Mouse (Mus musculus): ENCODE results near the gene Sptbn2.
A peak's percentile ranks its signal among the peaks of the same experiment; 100 is the strongest.
"Not testable (repeated sequence)": the region's sequence is repeated elsewhere in the genome, so short reads cannot be mapped to it uniquely, and the experiment has no call there.

The Sptbn2 gene

DNA sequence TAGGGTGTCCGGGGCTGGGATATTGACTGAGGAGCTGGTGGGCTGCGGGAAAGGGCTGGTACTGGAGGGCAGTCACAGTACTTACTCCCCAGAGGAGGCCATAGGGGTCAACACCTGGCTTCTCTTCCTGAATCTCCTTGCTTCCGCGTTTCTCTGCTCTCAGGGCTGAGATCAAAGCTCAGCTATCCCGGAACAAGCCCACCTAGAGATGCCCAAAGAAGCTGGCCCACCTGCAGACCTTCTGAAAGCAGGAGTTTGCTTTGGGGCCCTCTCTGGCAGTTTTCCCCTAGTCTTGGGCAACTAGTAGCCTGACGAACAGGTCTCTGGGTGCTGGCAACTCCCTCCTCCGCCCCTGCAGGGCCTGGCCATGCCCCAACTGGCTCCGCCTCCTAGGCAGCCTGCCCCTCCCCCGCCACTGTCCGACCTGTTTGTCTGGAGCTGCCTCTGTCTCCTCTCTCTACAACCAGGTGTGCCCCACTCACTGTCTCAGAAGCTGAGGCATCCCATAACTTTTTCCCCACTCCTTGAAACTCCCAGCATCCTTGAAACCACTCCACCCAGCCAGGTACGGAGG is 9.8 kb downstream of the Sptbn2 start:
- no peak for DNase-seq (ENCODE audit: extremely low spot score, low read depth, low spot score)

DNA sequence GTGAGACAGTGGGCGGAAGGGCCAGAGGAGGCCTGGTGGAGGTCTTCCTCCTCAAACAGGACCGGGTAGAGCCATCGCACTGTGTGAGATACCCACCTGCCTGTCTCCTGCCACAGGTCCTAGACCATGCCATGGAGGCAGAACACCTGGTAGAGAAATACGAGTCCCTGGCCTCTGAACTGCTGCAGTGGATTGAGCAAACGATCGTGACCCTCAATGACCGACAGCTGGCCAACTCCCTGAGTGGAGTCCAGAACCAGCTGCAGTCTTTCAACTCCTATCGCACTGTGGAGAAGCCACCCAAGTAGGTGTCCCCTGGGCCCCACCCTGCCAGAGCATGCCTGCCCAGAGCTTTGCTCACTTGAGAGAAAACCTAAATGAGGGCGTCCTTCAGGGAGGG is 18.2 kb downstream of the Sptbn2 start:
- no peak for DNase-seq (ENCODE audit: extremely low spot score, low read depth, low spot score)

DNA sequence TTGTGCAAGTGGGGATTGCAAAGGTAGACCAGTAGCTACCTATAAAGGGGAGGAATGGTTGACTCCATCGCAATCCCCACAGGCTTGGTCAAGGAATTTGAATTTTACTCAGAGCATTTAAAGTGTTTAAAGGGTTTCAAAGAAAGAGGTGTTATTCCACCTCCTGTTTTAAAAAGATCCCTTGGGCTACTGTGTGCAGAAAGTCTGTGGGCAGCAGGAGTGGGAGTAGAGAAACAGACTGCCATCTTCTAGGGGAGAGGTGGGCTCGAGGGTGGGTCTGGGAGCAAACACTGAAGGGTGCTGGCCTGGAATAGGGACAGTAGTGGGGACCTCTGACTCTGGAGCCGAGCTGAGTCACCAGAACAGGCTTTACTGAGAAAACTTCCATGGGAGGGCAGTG is 22.1 kb downstream of the Sptbn2 start:
- no peak for DNase-seq (ENCODE audit: extremely low spot score, low read depth, low spot score)

DNA sequence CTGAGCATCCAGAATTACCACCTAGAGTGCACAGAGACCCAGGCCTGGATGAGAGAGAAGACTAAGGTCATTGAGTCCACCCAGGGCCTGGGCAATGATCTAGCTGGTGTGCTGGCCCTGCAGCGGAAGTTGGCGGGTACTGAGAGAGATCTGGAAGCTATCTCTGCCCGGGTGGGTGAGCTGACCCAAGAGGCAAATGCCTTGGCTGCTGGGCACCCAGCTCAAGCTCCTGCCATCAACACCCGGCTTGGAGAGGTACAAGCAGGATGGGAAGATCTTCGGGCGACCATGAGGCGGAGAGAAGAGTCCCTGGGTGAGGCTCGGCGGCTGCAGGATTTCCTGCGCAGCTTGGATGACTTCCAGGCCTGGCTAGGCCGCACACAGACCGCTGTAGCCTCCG is 26.9 kb downstream of the Sptbn2 start:
- no peak for DNase-seq (ENCODE audit: extremely low spot score, low read depth, low spot score)

DNA sequence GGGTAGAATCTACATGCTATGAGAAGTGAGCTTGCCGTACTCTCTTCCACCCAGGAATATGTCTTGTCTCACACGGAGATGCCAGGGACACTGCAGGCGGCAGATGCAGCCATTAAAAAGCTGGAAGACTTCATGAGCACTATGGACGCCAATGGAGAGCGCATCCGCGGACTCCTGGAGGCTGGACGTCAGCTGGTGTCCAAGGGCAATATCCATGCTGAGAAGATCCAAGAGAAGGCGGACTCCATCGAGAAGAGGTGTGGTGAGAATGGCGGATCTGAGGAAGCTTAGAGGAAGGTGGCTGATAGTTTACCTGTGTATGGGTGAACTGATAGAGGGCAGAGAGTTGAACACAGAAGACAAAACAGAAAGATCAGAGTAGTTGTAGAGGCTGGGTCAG is 28.1 kb downstream of the Sptbn2 start:
- DNase-seq (ENCODE audit: extremely low spot score, low read depth, low spot score) = no peak

DNA sequence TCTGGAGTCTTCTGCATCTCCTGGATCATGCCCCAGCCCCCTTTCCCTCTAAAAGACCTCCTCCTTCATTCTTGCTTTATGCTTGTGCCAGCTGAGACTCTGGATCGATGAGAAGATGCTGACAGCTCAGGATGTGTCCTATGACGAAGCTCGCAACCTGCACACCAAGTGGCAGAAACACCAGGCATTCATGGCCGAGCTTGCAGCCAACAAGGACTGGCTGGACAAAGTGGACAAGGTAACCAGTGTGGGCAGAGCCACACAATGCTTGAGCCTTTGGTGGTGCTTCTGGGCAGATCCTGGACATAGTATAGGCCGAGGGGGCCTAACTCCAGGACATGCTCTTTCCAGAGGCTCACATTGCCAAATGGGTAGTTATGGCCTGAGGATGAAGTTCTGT is 28.8 kb downstream of the Sptbn2 start:
- DNase-seq (ENCODE audit: extremely low spot score, low read depth, low spot score) = no peak

DNA sequence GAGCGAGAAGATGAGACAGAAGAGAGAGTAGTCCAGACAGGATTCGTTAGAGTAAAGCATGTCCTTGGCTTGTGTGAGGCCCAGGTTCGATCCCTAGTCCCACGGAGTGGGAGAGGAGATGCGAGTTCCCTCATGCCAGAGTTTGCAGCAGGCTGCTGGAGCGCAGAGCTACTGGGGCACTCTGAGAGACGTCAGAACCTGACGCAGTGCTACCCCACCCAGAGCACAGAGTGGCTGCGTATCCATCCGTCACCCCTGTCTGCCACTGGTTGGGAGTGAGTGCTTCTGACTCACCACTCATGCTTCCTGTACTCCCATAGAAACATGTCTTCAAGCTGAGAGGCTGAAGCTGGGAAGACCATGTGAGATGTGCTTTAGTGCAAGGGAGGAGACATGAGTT is 30.5 kb downstream of the Sptbn2 start:
- DNase-seq (ENCODE audit: extremely low spot score, low read depth, low spot score) = no peak

DNA sequence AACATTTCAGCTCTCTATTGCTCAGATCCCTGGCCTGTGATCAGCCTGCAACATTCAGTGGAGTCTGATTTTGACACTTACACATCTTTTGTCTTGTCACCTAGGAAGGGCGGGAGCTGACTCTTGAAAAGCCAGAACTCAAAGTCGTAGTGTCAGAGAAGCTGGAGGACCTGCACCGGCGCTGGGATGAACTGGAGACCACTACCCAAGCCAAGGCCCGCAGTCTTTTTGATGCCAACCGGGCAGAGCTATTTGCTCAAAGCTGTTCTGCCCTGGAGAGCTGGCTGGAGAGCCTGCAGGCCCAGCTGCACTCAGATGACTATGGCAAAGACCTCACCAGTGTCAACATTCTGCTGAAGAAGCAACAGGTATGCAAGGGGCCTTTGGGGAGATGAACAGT is 31.3 kb downstream of the Sptbn2 start:
- DNase-seq (ENCODE audit: extremely low spot score, low read depth, low spot score) = no peak

DNA sequence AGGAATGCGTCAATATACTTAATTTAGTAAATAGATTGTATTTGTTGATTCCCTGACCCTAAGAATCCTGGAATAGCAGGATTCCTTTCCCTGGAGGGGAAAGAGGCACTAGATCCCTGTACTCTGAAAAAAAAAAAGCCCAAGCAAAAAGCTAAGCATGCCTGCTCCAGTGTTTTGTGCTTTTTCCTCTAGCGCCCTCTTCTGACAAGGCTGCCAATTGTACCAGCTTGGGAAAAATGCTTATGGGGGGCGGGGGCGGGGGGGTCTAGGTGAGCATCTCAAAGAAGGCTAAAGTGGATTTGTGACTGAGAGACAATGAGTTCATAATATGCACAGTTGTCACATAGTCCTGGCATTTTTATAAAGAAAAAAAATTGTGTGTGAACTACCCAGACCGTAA is 32.6 kb downstream of the Sptbn2 start:
- DNase-seq (ENCODE audit: extremely low spot score, low read depth, low spot score) = no peak

DNA sequence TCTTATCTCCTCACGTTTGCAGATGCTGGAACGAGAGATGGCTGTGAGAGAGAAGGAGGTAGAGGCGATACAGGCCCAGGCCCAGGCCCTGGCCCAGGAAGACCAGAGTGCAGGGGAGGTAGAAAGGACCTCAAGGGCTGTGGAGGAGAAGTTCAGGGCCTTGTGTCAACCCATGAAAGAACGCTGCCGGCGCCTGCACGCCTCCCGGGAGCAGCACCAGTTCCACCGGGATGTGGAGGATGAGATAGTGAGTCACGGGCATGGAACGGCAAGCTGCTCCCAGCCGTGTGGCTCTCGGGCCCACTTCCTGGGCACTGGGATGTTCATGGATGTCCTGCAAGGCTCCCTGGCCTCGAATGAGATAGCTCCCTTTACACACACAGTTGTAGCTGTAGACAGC is 33.1 kb downstream of the Sptbn2 start:
- no peak for DNase-seq (ENCODE audit: extremely low spot score, low read depth, low spot score)

DNA sequence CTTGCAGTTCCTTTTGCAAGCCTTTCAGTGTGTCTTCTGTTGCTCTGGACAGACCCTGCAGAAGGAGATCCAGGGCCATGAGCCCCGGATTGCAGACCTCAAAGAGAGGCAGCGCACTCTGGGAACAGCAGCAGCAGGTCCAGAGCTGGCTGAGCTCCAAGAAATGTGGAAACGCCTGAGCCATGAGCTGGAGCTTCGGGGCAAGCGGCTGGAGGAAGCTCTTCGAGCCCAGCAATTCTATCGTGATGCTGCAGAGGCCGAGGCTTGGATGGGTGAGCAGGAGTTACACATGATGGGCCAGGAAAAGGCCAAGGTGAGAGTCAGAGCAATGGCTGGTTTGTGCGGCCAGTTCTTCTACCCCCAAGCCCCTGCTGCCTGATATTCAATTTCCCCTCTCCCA is 34.1 kb downstream of the Sptbn2 start:
- no peak for DNase-seq (ENCODE audit: extremely low spot score, low read depth, low spot score)

DNA sequence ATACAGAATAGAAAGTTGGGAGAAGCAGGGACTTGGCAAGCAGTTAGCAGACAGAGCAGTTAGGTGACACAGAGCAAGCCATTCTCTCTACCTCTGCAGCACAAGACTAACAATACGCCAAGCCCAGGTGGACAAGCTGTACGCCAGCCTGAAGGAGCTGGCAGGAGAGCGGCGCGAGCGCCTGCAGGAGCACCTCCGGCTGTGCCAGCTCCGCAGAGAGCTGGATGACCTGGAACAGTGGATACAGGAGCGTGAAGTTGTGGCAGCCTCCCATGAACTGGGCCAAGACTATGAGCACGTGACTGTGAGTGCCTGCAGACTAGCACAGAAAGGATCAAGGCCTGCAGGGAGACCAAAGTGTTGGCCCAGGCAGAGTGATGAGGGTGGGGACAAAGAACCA is 34.7 kb downstream of the Sptbn2 start:
- DNase-seq (ENCODE audit: extremely low spot score, low read depth, low spot score) = no peak

DNA sequence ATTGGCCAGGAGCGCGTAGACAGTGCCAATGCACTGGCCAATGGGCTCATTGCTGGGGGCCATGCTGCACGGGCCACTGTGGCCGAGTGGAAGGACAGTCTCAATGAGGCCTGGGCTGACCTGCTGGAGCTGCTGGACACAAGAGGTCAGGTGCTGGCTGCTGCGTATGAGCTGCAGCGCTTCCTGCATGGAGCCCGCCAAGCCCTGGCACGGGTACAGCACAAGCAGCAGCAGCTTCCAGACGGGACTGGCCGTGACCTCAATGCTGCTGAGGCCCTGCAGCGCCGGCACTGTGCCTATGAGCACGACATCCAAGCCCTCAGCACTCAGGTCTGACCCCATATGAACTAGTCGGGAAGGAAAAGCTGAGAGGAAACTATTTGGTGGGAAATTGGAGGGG is 35.6 kb downstream of the Sptbn2 start:
- DNase-seq (ENCODE audit: extremely low spot score, low read depth, low spot score) = no peak

DNA sequence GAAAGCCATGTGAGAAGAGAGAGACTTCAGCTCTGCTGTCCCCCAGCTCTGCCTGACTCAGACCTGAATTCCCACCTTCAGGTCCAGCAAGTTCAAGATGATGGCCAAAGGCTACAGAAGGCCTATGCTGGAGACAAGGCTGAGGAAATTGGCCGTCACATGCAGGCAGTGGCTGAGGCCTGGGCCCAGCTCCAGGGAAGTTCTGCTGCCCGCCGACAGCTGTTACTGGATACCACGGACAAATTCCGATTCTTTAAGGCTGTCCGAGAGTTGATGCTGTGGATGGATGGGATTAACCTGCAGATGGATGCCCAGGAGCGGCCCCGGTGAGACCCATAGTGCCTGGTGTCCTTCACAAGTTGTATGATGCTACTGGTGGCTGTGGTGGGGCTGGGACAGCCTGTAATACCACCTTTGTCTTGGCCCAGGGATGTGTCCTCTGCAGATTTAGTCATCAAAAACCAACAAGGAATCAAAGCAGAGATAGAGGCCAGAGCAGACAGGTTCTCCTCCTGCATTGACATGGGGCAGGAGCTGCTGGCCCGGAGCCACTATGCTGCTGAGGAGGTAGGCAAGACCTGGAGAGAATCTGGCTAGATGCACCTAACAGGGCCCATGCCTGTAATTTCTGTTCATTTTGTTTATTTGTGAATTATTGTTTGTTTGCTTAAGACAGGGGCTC is 36.8 kb downstream of the Sptbn2 start:
- DNase-seq (ENCODE audit: extremely low spot score, low read depth, low spot score) = no peak

DNA sequence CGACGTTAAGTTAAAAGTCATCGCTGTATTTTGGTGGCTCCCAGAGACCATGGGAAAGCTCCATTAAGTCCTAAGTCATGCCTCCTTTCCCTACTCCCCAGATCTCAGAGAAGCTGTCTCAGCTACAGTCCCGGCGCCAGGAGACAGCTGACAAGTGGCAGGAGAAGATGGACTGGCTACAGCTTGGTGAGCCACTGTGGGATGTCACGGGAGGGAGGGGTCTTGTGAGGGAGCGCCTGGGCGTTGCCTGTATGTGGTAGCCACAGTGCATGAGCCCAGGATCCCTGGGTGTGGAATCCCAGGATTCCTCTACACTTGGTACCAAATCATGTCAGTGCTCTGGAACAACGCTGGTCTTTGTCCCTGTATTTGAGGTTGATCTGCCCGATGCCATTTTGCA is 37.5 kb downstream of the Sptbn2 start:
- DNase-seq (ENCODE audit: extremely low spot score, low read depth, low spot score) = no peak

DNA sequence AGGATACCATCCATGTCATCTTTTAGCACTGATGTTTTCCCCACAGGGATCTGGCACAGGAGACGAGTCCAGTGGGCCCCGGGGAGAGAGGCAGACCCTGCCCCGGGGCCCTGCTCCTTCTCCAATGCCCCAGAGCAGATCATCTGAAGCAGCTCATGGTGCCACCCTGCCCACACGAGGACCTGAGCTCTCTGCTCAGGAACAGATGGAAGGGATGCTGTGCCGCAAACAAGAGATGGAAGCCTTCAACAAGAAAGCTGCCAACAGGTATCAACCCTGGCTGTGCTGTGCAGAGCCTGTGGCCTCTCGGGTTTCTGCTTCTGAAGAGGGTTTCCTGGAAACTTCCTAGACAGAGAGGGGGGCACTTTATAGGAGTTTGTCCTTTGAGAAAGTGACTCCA is 39.0 kb downstream of the Sptbn2 start:
- no peak for DNase-seq (ENCODE audit: extremely low spot score, low read depth, low spot score)

DNA sequence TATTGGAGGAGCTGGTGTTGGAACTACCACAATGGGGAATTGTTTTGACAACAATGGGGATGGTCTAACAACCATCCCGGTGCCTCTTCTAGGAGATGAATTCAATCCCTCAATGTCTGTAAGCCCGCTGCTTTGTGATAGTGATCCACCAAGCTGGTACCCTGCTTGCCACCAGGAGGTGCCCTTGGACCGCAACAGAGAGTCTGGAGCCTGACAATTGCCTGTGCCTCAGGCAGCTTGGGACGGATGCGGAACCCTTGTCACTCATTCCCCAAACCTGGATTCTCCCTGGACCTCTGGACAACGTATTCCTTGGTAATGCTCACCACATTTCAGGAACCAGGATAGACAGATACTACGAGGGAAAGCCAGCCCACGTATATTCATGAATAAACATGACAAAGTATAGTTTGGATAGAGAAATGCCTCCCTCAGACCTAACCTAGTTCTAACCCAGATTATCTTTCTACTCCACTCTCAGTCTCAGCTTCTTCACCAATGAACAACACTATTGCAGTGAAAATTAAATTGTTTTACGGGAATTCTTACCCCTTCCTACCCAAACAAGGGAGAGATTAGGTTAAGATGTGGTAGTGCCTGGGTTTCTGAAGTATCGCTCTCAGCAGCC is 44.7 kb downstream of the Sptbn2 start:
- DNase-seq (ENCODE audit: extremely low spot score, low read depth, low spot score) = peak; percentile 76

DNA sequence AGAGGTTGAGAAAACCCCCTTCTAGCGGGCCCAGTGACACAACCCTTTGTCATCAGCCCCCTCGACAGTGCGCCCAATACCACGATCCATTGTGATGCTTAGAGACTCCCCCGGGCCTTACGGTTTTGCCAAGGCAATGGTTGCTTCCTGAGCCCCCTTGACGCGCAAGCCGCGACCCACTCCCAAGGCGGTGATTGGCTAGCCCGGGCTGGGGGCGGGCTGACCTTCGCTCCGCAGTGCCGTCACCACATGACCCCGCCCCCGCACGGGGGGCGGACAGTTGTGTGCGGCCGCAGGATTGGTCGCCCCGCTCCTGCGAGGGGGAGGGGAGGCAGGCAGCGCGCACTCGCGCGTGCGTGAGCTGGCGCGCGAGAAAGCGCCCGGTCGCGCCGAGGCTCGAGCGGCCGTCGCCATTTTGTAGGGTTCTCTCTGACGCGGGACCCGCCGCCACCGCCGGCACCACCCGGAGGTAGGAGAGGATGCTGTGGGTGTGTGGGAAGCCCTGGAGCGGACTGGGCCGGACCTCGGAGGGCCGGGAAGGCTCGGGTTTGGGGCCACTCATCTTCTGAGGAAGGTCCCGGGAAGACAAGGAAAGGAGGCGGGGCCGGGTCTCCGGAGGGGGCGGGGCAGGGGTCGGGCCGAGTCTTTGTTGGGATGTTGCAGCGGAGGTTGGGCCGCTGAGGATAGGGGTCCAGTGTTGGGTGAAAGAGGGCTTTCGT is 45.4 kb downstream of the Sptbn2 start, which contains the start of gene Rbm4b:
Rbm4b (plus strand) TSS at position 305 of the 719 bp plus-strand sequence.
- peak; percentile 95 for DNase-seq (ENCODE audit: extremely low spot score, low read depth, low spot score)

DNA sequence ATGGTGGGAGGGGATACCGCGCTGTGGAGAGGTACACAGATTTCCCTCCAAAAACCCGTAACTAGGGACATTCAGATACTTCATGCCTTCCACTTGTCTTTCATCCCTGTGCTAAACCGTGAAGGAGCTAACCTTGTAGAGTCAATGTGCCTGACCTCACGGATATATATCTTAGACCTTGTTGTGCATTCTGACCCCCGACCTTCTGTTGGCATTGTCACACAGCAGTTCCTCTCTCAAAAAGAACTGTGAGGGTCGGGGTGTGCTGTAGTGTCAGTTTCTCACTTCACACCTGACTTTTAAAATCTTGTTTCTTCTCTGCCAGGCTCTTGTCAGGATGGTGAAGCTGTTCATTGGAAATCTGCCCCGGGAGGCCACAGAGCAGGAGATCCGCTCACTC is 46.0 kb downstream of the Sptbn2 start:
- peak; percentile 14 for DNase-seq (ENCODE audit: extremely low spot score, low read depth, low spot score)

DNA sequence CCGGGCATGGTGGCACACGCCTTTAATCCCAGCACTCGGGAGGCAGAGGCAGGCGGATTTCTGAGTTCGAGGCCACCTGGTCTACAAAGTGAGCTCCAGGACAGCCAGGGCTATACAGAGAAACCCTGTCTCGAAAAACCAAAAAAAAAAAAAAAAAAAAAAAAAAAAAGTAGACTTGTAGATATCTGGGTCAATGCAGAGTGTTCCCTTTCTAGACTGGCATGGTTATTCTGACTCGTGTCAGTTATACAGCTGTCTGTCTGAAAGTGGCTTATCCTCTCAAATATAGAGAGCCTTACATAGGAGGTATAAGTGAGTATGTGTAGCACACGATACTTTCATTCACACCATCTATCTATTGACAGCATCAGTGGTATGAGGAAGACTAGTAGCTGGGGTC is 49.6 kb downstream of the Sptbn2 start:
- DNase-seq (ENCODE audit: extremely low spot score, low read depth, low spot score) = not testable (repeated sequence)

DNA sequence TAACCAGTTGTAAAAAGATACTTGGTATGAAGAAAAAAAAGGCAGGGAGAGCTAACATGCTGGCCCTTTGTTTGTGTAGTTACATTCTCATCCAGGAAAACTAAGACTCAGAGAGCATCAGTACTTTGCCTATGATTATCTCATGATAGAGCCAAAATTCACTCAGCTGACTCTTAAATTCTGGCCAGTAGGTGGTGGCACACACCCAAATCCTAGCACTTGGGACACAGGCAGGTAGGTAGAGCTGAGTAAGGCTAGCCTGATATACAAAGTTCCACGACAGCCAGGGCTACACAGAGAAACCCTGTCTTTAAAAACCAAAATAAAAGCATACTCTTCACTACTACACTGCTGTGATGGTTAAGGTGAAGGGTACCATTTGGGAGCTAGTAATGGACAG is 51.9 kb downstream of the Sptbn2 start:
- DNase-seq (ENCODE audit: extremely low spot score, low read depth, low spot score) = no peak
